26 mouse cellular contexts compared by ENCODE assay signal in the genomic region with DNA sequence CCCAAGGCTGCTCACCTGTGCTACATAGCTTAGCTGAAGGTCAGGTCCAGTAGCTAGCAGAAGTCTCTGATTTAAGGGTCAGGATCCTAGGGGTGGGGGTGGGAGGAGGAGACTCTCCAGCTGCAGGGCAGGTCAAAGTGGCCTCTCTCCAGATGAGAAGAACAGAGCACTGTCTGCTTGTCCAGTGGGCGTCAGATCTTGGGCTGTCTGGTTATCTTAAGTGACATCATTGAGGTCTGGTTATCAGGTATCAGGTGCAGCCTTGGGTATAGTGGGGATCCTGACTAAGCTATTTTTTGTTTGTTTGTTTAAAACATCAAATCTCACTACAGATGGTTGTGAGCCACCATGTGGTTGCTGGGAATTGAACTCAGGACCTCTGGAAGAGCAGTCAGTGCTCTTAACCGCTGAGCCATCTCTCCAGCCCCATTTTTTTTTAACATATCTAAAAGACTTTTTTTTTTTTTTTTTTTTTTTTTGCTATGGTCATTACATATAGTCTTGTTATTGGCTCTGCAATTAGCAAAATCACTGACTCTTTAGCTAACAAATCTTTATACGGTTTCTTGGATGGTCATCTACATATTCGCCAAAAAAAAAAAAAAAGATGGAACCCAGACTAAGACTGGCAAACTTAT. TPM values are rescaled to one million over a fixed set of nuclear protein-coding genes. Genes with fewer than 3 reads are reported as not detected.
DNase-seq lines count a peak whose midpoint lies in the region; ATAC-seq and TF ChIP-seq lines count a peak whose summit lies in the region.
"Had no signal": no experiment of that assay in that cellular context is flagged by ENCODE, and none has a peak within 500 bp of the region (broad histone marks: within the 10 kb centered on the region; RNA-seq: fewer than 3 reads in every experiment).

No protein-coding gene starts in this region.

- peak; percentile 42 for ATAC-seq in liver, embryonic 11.5 days (replicated peaks; ENCODE audit: low FRiP score)
- ATAC-seq in liver, embryonic 12.5 days, result no peak
- peak; percentile 24; the same call in 1 of the 2 replicates for ATAC-seq in megakaryocyte progenitor cell, adult 5-6 weeks (replicated peaks; ENCODE audit: poor library complexity)
- no peak for ATAC-seq in hindbrain, embryonic 11.5 days (ENCODE audit: low FRiP score)
- ATAC-seq: CD4-positive, CD25-positive, alpha-beta regulatory T cell, adult 4 months; forebrain, embryonic 13.5 days; forebrain, embryonic 16.5 days; hindbrain, postnatal 0 days; intestine, postnatal 0 days; Patski had no signal

- DNase-seq in liver, embryonic 11.5 days (ENCODE audit: low spot score), result no peak
- DNase-seq in CH12.LX (ENCODE audit: extremely low read depth), result no peak
- no peak for DNase-seq in ES-E14 (ENCODE audit: low read depth, low spot score)
- DNase-seq in gastrocnemius, postnatal 36 days, result no peak
- no peak for DNase-seq in hindbrain, embryonic 11.5 days (ENCODE audit: low spot score)
- DNase-seq in frontal cortex, adult 2 months (ENCODE audit: extremely low spot score in 1 of 2, low spot score in 1 of 2), result no peak
- DNase-seq: adrenal gland, adult 8-10 months; adrenal gland, postnatal 36 days; B cell, adult 2 months; gastrocnemius, postnatal 25 days; heart, postnatal 10 days; heart, postnatal 36 days; kidney, adult 2 months had no signal

- H3K4me3 ChIP-seq in liver, embryonic 11.5 days (ENCODE audit: low read depth, low read length), result no peak overlapping the region
- no peak overlapping the region for H3K4me3 ChIP-seq in liver, embryonic 12.5 days
- H3K4me3 ChIP-seq in CH12.LX (replicated peaks in 1 of 3; ENCODE audit: low read depth in 2 of 3, low read length in 2 of 3, poor library complexity in 1 of 3), result no peak overlapping the region
- H3K4me3 ChIP-seq in ES-E14 (ENCODE audit: insufficient read depth in 1 of 2, low read depth in 1 of 2, low read length in 2 of 2, poor library complexity in 1 of 2, severe bottlenecking in 1 of 2), result no peak overlapping the region
- no peak overlapping the region for H3K4me3 ChIP-seq in hindbrain, embryonic 11.5 days (ENCODE audit: low read depth, low read length)

- WGBS in liver, embryonic 11.5 days, result 74% methylated on average over 4 of the region's 4 CpGs
- WGBS in liver, embryonic 12.5 days (ENCODE audit: insufficient replicate concordance), result 60% methylated on average over 4 of the region's 4 CpGs
- 76% methylated on average over 4 of the region's 4 CpGs for WGBS in hindbrain, embryonic 11.5 days

- in situ Hi-C loops in CH12.LX (cut with MboI; ENCODE audit: low pct_ligation_motif_present, low pct_unique_long_range_greater_than_20kb, low sequenced_read_pairs) (no loop called here), ES-E14 (cut with MboI; ENCODE audit: low sequenced_read_pairs in 2 of 2, unreplicated experiment in 2 of 2) (no loop called here)

- H3K36me3 ChIP-seq in liver, embryonic 11.5 days (ENCODE audit: control insufficient read depth, insufficient read depth, low read length), result no peaks in the 10 kb centered on the region
- no peaks in the 10 kb centered on the region for H3K36me3 ChIP-seq in liver, embryonic 12.5 days
- H3K36me3 ChIP-seq in CH12.LX (replicated peaks in 1 of 2; ENCODE audit: control insufficient read depth in 1 of 2, insufficient read depth in 1 of 2, low read length in 1 of 2), result no peaks in the 10 kb centered on the region
- H3K36me3 ChIP-seq in ES-E14 (ENCODE audit: control insufficient read depth, insufficient read depth, low read length, poor library complexity, severe bottlenecking), result no peaks in the 10 kb centered on the region
- no peaks in the 10 kb centered on the region for H3K36me3 ChIP-seq in hindbrain, embryonic 11.5 days (ENCODE audit: control insufficient read depth, insufficient read depth, low read length)
- H3K36me3 ChIP-seq: forebrain, embryonic 10.5 days; heart, embryonic 12.5 days; heart, embryonic 15.5 days; hindbrain, embryonic 10.5 days had no signal

- no peaks in the 10 kb centered on the region for H3K9me3 ChIP-seq in liver, embryonic 11.5 days (ENCODE audit: control insufficient read depth, low read length)
- no peaks in the 10 kb centered on the region for H3K9me3 ChIP-seq in liver, embryonic 12.5 days (replicated peaks)
- H3K9me3 ChIP-seq in CH12.LX (replicated peaks; ENCODE audit: low read length) (no peaks in the 10 kb centered on the region), ES-E14 (ENCODE audit: control insufficient read depth, insufficient read depth, low read depth, low read length) (no peaks in the 10 kb centered on the region)
- no peaks in the 10 kb centered on the region for H3K9me3 ChIP-seq in hindbrain, embryonic 11.5 days (ENCODE audit: control insufficient read depth, low read length)
- H3K9me3 ChIP-seq: forebrain, embryonic 10.5 days; forebrain, embryonic 13.5 days; heart, embryonic 12.5 days; heart, embryonic 15.5 days; hindbrain, embryonic 10.5 days had no signal

- intact Hi-C loops in gastrocnemius, postnatal 36 days (cut with DNase I), result no loop called here

- H3K27me3 ChIP-seq in liver, embryonic 11.5 days (replicated peaks; ENCODE audit: control insufficient read depth, insufficient read depth, low read length), result peaks cover 8% of the 10 kb centered on the region; the same call in 1 of the 2 replicates
- peaks cover 45% of the 10 kb centered on the region for H3K27me3 ChIP-seq in liver, embryonic 12.5 days (replicated peaks)
- H3K27me3 ChIP-seq in CH12.LX (replicated peaks), result no peaks in the 10 kb centered on the region
- H3K27me3 ChIP-seq in hindbrain, embryonic 11.5 days (ENCODE audit: control insufficient read depth, insufficient read depth, low read length), result no peaks in the 10 kb centered on the region; the same call in 1 of the 2 replicates
- H3K27me3 ChIP-seq: heart, embryonic 12.5 days; heart, embryonic 15.5 days; Patski had no signal

- TF ChIP-seq CTCF in CH12.LX (conservative IDR thresholded peaks at IDR 0.05 in 1 of 2, IDR thresholded peaks at IDR 0.05 in 1 of 2; ENCODE audit: low read depth in 2 of 2, low read length in 2 of 2), result no peak

- no peaks in the 10 kb centered on the region for H3K79me2 ChIP-seq in CH12.LX (replicated peaks; ENCODE audit: control insufficient read depth, extremely low read depth, insufficient read depth, poor library complexity, severe bottlenecking)

- H3K27ac ChIP-seq in liver, embryonic 11.5 days (ENCODE audit: low read depth, low read length), result no peak overlapping the region
- H3K27ac ChIP-seq in liver, embryonic 12.5 days, result no peak overlapping the region
- H3K27ac ChIP-seq in CH12.LX (ENCODE audit: insufficient read depth, low read depth) (no peak overlapping the region), ES-E14 (ENCODE audit: insufficient read depth, low read depth, low read length, poor library complexity, severe bottlenecking) (no peak overlapping the region; the same call in 1 of the 2 replicates)
- H3K27ac ChIP-seq in hindbrain, embryonic 11.5 days (ENCODE audit: low read depth, low read length), result no peak overlapping the region
- H3K27ac ChIP-seq: forebrain, embryonic 10.5 days; forebrain, embryonic 13.5 days; heart, embryonic 15.5 days; hindbrain, embryonic 10.5 days; hindbrain, embryonic 14.5 days; hindbrain, postnatal 0 days had no signal

- no peak overlapping the region for H3K4me2 ChIP-seq in liver, embryonic 11.5 days
- H3K4me2 ChIP-seq in liver, embryonic 12.5 days, result no peak overlapping the region
- H3K4me2 ChIP-seq in CH12.LX (ENCODE audit: insufficient read depth, low read depth, poor library complexity, severe bottlenecking), result no peak overlapping the region
- no peak overlapping the region for H3K4me2 ChIP-seq in hindbrain, embryonic 11.5 days (replicated peaks; ENCODE audit: low read depth, low read length)

- no peak for TF ChIP-seq POLR2A in CH12.LX (IDR thresholded peaks at IDR 0.05; ENCODE audit: low read depth, low read length)

- dilution Hi-C loops in CH12.LX (cut with MboI; ENCODE audit: extremely low pct_ligation_motif_present, extremely low pct_unique_long_range_greater_than_20kb, low sequenced_read_pairs), result no loop called here

- no peak for TF ChIP-seq EP300 in CH12.LX (IDR thresholded peaks at IDR 0.05; ENCODE audit: low read length)

- TF ChIP-seq RAD21 in CH12.LX (IDR thresholded peaks at IDR 0.05; ENCODE audit: low read depth, low read length), result no peak

- no peak overlapping the region for H3K9ac ChIP-seq in liver, embryonic 11.5 days (ENCODE audit: low read depth, low read length)
- no peak overlapping the region for H3K9ac ChIP-seq in liver, embryonic 12.5 days
- H3K9ac ChIP-seq in CH12.LX (ENCODE audit: insufficient read depth, low read depth) (no peak overlapping the region), ES-E14 (ENCODE audit: insufficient read depth, low read depth, low read length, poor library complexity, severe bottlenecking) (no peak overlapping the region)
- no peak overlapping the region for H3K9ac ChIP-seq in hindbrain, embryonic 11.5 days (ENCODE audit: low read depth, low read length)
- H3K9ac ChIP-seq: forebrain, embryonic 13.5 days; heart, embryonic 12.5 days; heart, embryonic 15.5 days had no signal

- H3K4me1 ChIP-seq in liver, embryonic 11.5 days (replicated peaks; ENCODE audit: control insufficient read depth, insufficient read depth, low read length), result peaks cover 20% of the 10 kb centered on the region
- H3K4me1 ChIP-seq in liver, embryonic 12.5 days, result peaks cover 43% of the 10 kb centered on the region
- H3K4me1 ChIP-seq in CH12.LX (ENCODE audit: control insufficient read depth in 1 of 2, insufficient read depth in 2 of 2) (peaks cover 6 to 17% of the 10 kb centered on the region in 2 experiments), ES-E14 (ENCODE audit: control insufficient read depth in 2 of 2, insufficient read depth in 2 of 2, low read length in 2 of 2, poor library complexity in 1 of 2) (peaks cover 8 to 14% of the 10 kb centered on the region in 2 experiments)
- peaks cover 5% of the 10 kb centered on the region for H3K4me1 ChIP-seq in hindbrain, embryonic 11.5 days (replicated peaks; ENCODE audit: control insufficient read depth, insufficient read depth, low read length)

RNA-seq across cellular contexts. Expression of a gene that starts 1.9 kb away (rescaled TPM):
- 4.2 and 4.9 TPM in 2 replicates for polyA plus RNA-seq in liver, embryonic 11.5 days (2014; fragmentation: Nextera tagmentation; extraction: Ambion mirVana)
- polyA plus RNA-seq in liver, embryonic 12.5 days (2016; fragmentation: Nextera tagmentation; extraction: Ambion mirVana), result 3.5 and 4.1 TPM in 2 replicates
- total RNA-seq in CH12.LX (2012; rRNA removed) (2.1 and 2.3 TPM in 2 replicates), CH12.LX (2014; rRNA removed) (0.86 and 1.4 TPM in 2 replicates), ES-E14 (2012; rRNA removed) (32.4 and 45.7 TPM in 2 replicates)
- 0.95 and 1.3 TPM in 2 replicates for polyA plus RNA-seq in CH12.LX (2012; ENCODE audit: insufficient read length, low read depth)
- 4.3 and 5.0 TPM in 2 replicates for total RNA-seq in megakaryocyte progenitor cell, adult 5-6 weeks (2015)
- total RNA-seq in megakaryocyte progenitor cell, adult 5-6 weeks (2017), result 6.9 and 7.9 TPM in 2 replicates
- total RNA-seq in gastrocnemius, postnatal 36 days (2021), result 1 to 10 TPM; 5.0 to 5.6 TPM
- polyA plus RNA-seq in hindbrain, embryonic 11.5 days (2014; fragmentation: Nextera tagmentation; extraction: Ambion mirVana), result 7.5 and 9.9 TPM in 2 replicates
- 6.0 and 6.8 TPM in 2 replicates for polyA plus RNA-seq in frontal cortex, adult 2 months (2012; rRNA removed)

RNA-seq across cellular contexts. Expression of a gene that starts 40.2 kb away (rescaled TPM):
- 111 and 120 TPM in 2 replicates for polyA plus RNA-seq in liver, embryonic 11.5 days (2014; fragmentation: Nextera tagmentation; extraction: Ambion mirVana)
- 69.5 and 73.2 TPM in 2 replicates for polyA plus RNA-seq in liver, embryonic 12.5 days (2016; fragmentation: Nextera tagmentation; extraction: Ambion mirVana)
- total RNA-seq in CH12.LX (2012; rRNA removed) (80.6 and 114 TPM in 2 replicates), CH12.LX (2014; rRNA removed) (152 and 156 TPM in 2 replicates), ES-E14 (2012; rRNA removed) (87.5 and 118 TPM in 2 replicates)
- 183 and 202 TPM in 2 replicates for polyA plus RNA-seq in CH12.LX (2012; ENCODE audit: insufficient read length, low read depth)
- total RNA-seq in megakaryocyte progenitor cell, adult 5-6 weeks (2015), result 66.8 and 76.6 TPM in 2 replicates
- 47.4 and 53.2 TPM in 2 replicates for total RNA-seq in megakaryocyte progenitor cell, adult 5-6 weeks (2017)
- 10 to 100 TPM; 18.0 to 21.0 TPM for total RNA-seq in gastrocnemius, postnatal 36 days (2021)
- polyA plus RNA-seq in hindbrain, embryonic 11.5 days (2014; fragmentation: Nextera tagmentation; extraction: Ambion mirVana), result 65.7 and 73.0 TPM in 2 replicates
- 27.4 and 28.9 TPM in 2 replicates for polyA plus RNA-seq in frontal cortex, adult 2 months (2012; rRNA removed)

Comparison
In these comparisons a context has a peak if more than half of its experiments do, and no peak if none do; other contexts are left out.
1. ATAC-seq: peak in liver, embryonic 11.5 days (single experiment) and megakaryocyte progenitor cell, adult 5-6 weeks (single experiment); none in liver, embryonic 12.5 days (single experiment) and hindbrain, embryonic 11.5 days (single experiment).